Mouse (Mus musculus) CH12.LX (cell line): Measurements from ENCODE around the gene Akap2. TPM values are rescaled to one million over a fixed set of nuclear protein-coding genes. Genes with fewer than 3 reads are reported as not detected.

ENCODE experiments used
- DNase-seq: peaks from one replicate; pipeline ENCODE4 v3.0.0-alpha.2; 2013; ENCODE audit errors: extremely low read depth
- H3K27ac ChIP-seq: 2 replicates; pipeline ENCODE4 v1.5.1; 2012; ENCODE audit warnings: low read depth, mild to moderate bottlenecking, control low read depth, moderate library complexity; ENCODE audit not compliant: insufficient read depth
- H3K27me3 ChIP-seq: replicated peaks from 2 replicates; pipeline ENCODE3; 2012; ENCODE audit warnings: inconsistent platforms
- H3K36me3 ChIP-seq, 2 experiments: replicated peaks in 1 of 2; 2 replicates each; pipeline versions ENCODE3 to v1.6.1; 2012; ENCODE audit warnings: inconsistent platforms in 1 of 2, low read length in 1 of 2, mild to moderate bottlenecking in 1 of 2, mixed read lengths in 1 of 2, moderate library complexity in 1 of 2; ENCODE audit not compliant: control insufficient read depth in 1 of 2, insufficient read depth in 1 of 2
- H3K4me1 ChIP-seq, 2 experiments: 2 replicates each; pipeline ENCODE4 v1.6.1; 2012; ENCODE audit warnings: inconsistent platforms in 1 of 2, moderate library complexity in 1 of 2; ENCODE audit not compliant: insufficient read depth in 2 of 2, control insufficient read depth in 1 of 2
- H3K4me2 ChIP-seq: 2 replicates; pipeline ENCODE4 v1.6.1; 2012; ENCODE audit warnings: low read depth, mild to moderate bottlenecking, control low read depth; ENCODE audit not compliant: poor library complexity, insufficient read depth, severe bottlenecking
- H3K4me3 ChIP-seq, 3 experiments: fragments of 150-350 bp in 1 of 3; sonication (generic) in 1 of 3; replicated peaks in 1 of 3; 2 replicates each; pipeline versions ENCODE3 to v1.5.1; 2011 to 2012; ENCODE audit warnings: low read depth in 2 of 3, low read length in 2 of 3, mild to moderate bottlenecking in 2 of 3, moderate library complexity in 2 of 3, control low read depth in 1 of 3, improper control_type of control experiment in 1 of 3, inconsistent platforms in 1 of 3, mixed read lengths in 1 of 3; ENCODE audit not compliant: poor library complexity in 1 of 3
- H3K79me2 ChIP-seq: replicated peaks from 2 replicates; pipeline ENCODE4 v1.6.1; 2012; ENCODE audit warnings: mild to moderate bottlenecking, moderate library complexity; ENCODE audit not compliant: control insufficient read depth, poor library complexity, insufficient read depth, severe bottlenecking; ENCODE audit errors: extremely low read depth
- H3K9ac ChIP-seq: 2 replicates; pipeline ENCODE4 v1.6.1; 2012; ENCODE audit warnings: low read depth, mild to moderate bottlenecking, control low read depth, moderate library complexity; ENCODE audit not compliant: insufficient read depth
- H3K9me3 ChIP-seq: replicated peaks from 2 replicates; pipeline ENCODE3; 2012; ENCODE audit warnings: low read length, inconsistent platforms, mixed read lengths
- BHLHE40 ChIP-seq: IDR thresholded peaks from 2 replicates; pipeline ENCODE4 v1.6.1; 2011; ENCODE audit warnings: mild to moderate bottlenecking, low read depth, low read length, improper control_type of control experiment
- CTCF ChIP-seq, 2 experiments: IDR thresholded peaks in 1 of 2; conservative IDR thresholded peaks in 1 of 2; 2 replicates each; pipeline ENCODE4 v1.5.1; 2011 to 2012; ENCODE audit warnings: low read depth in 2 of 2, low read length in 2 of 2, improper control_type of control experiment in 1 of 2, inconsistent platforms in 1 of 2, mild to moderate bottlenecking in 1 of 2, moderate library complexity in 1 of 2
- E2F4 ChIP-seq: IDR thresholded peaks from 2 replicates; pipeline ENCODE4 v1.6.1; 2011; ENCODE audit warnings: low read depth, low read length, improper control_type of control experiment; ENCODE audit not compliant: insufficient replicate concordance
- ETS1 ChIP-seq: conservative IDR thresholded peaks from 2 replicates; pipeline ENCODE4 v1.6.1; 2012; ENCODE audit warnings: low read depth, mild to moderate bottlenecking, inconsistent platforms, low read length, improper control_type of control experiment, moderate library complexity
- HCFC1 ChIP-seq: IDR thresholded peaks from 2 replicates; pipeline ENCODE4 v1.6.1; 2012; ENCODE audit warnings: low read depth, mild to moderate bottlenecking, inconsistent platforms, low read length, improper control_type of control experiment
- MAFK ChIP-seq: IDR thresholded peaks from 2 replicates; pipeline ENCODE4 v1.6.1; 2011; ENCODE audit warnings: low read length, improper control_type of control experiment; ENCODE audit not compliant: insufficient replicate concordance
- MAZ ChIP-seq: IDR thresholded peaks from 2 replicates; pipeline ENCODE4 v1.6.1; 2012; ENCODE audit warnings: low read depth, mild to moderate bottlenecking, inconsistent platforms, low read length, improper control_type of control experiment, moderate library complexity
- PAX5 ChIP-seq: IDR thresholded peaks from 2 replicates; pipeline ENCODE4 v1.6.1; 2012; ENCODE audit warnings: low read length, inconsistent platforms, mixed read lengths
- POLR2A ChIP-seq: IDR thresholded peaks from 2 replicates; pipeline ENCODE4 v1.6.1; 2011; ENCODE audit warnings: low read depth, mild to moderate bottlenecking, improper control_type of control experiment, low read length
- POLR2AphosphoS2 ChIP-seq: IDR thresholded peaks from 2 replicates; pipeline ENCODE4 v1.6.1; 2011; ENCODE audit warnings: low read depth, low read length, improper control_type of control experiment
- RCOR1 ChIP-seq: conservative IDR thresholded peaks from 2 replicates; pipeline ENCODE4 v1.6.1; 2012; ENCODE audit warnings: low read depth, mild to moderate bottlenecking, inconsistent platforms, low read length, improper control_type of control experiment
- TBP ChIP-seq: conservative IDR thresholded peaks from 2 replicates; pipeline ENCODE4 v1.6.1; 2011; ENCODE audit warnings: low read depth, low read length, improper control_type of control experiment
- ZC3H11A ChIP-seq: IDR thresholded peaks from 2 replicates; pipeline ENCODE4 v1.6.1; 2012; ENCODE audit warnings: low read depth, mild to moderate bottlenecking, inconsistent platforms, low read length, improper control_type of control experiment
- ZMIZ1 ChIP-seq: IDR thresholded peaks from 2 replicates; pipeline ENCODE4 v1.6.1; 2012; ENCODE audit warnings: low read depth, mild to moderate bottlenecking, inconsistent platforms, low read length, improper control_type of control experiment
- dilution Hi-C: fragments of 300-500 bp; cut with MboI; formaldehyde crosslinking; loops from 2 replicates; pipeline ENCODE4 v1.14.3; 2020; ENCODE audit warnings: low sequenced_read_pairs; ENCODE audit not compliant: extremely low pct_unique_long_range_greater_than_20kb, extremely low pct_ligation_motif_present
- in situ Hi-C: fragments of 300-500 bp; cut with MboI; formaldehyde crosslinking; loops from 3 replicates; pipeline ENCODE4 v1.14.3; 2019; ENCODE audit warnings: low sequenced_read_pairs, low pct_ligation_motif_present, low pct_unique_long_range_greater_than_20kb, mixed read lengths
- polyA plus RNA-seq: library from polyadenylated mRNA; unstranded; fragments of >175 nt; gene quantifications from 2 replicates; pipeline ENCODE4 v1.2.1, GENCODE M21; 2012; ENCODE audit warnings: low read depth; ENCODE audit not compliant: insufficient read length
- total RNA-seq, 2 experiments: library from RNA; depleted of rRNA; stranded (reverse); fragments of 300-350 nt in 1 of 2; fragments of >200 nt in 1 of 2; gene quantifications; 2 replicates each; pipeline ENCODE4 v1.2.3; 2012 to 2014

The Akap2 gene
- total and polyA plus RNA-seq, 3 experiments = 0.25 TPM; not detected in 2

GRCm38 (mm10) chr4:57822641-57823040, 105.2 kb downstream of the Akap2 start:
- Histone ChIP-seq H3K9ac (no peak overlapping the region), H3K4me3 (no peak overlapping the region), H3K79me2 (no peaks in the 10 kb centered on the region), H3K27me3 (no peaks in the 10 kb centered on the region), H3K9me3 (peaks cover 5% of the 10 kb centered on the region), H3K4me2 (no peak overlapping the region), H3K4me1 (peaks cover 0 to 12% of the 10 kb centered on the region in 2 experiments; a peak in 2 of 4 replicates), H3K27ac (no peak overlapping the region), H3K36me3 (no peaks in the 10 kb centered on the region)
- in situ Hi-C loops (no loop called here), dilution Hi-C loops (no loop called here)
- TF ChIP-seq MAFK (no peak), BHLHE40 (0 out of 2 replicates have a peak, but pooled peaks have one; percentile 22), PAX5 (no peak), ZC3H11A (no peak), E2F4 (no peak)
- no peak for DNase-seq

DNA sequence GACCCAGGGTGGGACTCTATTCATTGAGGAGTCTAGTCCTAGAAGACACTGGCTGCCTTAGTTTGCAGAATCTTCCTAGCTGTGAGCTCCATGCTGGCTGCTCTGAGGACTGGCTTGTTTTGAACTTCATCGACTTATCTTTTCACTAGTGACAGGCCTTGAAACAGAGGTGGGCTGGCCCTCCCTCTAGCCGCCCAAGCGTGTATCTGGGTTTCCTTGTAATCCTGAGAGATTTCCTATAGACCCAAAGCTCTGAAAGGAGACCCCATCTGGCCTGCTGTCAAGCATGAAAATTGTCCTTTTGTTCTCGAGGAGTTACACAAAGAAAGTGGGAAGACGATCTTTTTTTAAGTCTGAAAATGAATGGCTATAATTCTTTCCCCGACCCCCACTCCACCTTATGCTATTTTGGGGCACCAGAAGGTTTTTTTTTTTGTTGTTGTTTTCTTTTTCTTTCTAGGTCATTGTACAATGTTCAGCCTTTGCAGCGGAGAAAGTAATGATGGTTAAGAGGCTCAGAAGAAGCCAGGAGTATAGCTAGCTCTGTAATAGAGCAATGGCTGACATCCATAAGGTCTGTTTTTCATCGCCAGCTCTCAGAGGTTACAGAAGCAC, 107.3 kb downstream of the Akap2 start:
- in situ Hi-C loops (no loop called here), dilution Hi-C loops (no loop called here)
- DNase-seq = no peak
- H3K27ac ChIP-seq = no peak overlapping the region
- no peaks in the 10 kb centered on the region for H3K79me2 ChIP-seq
- TF ChIP-seq ZMIZ1 (no peak), TBP (no peak), MAZ (no peak), POLR2A (no peak), ETS1 (no peak), HCFC1 (no peak), RCOR1 (no peak), CTCF (conservative IDR thresholded peaks at IDR 0.05 in 1 of 2, IDR thresholded peaks at IDR 0.05 in 1 of 2; ENCODE audit: low read depth in 2 of 2, low read length in 2 of 2) (no peak), E2F4 (no peak), POLR2AphosphoS2 (no peak), PAX5 (no peak)
- H3K4me2 ChIP-seq = no peak overlapping the region
- no peak overlapping the region for H3K4me3 ChIP-seq
- H3K36me3 ChIP-seq = no peaks in the 10 kb centered on the region
- peaks cover 0 to 12% of the 10 kb centered on the region in 2 experiments; a peak in 2 of 4 replicates for H3K4me1 ChIP-seq
- no peak overlapping the region for H3K9ac ChIP-seq
- H3K9me3 ChIP-seq = peaks cover 2% of the 10 kb centered on the region
- no peaks in the 10 kb centered on the region for H3K27me3 ChIP-seq
